Mouse (Mus musculus) liver, embryonic 14.5 days (tissue): ENCODE measurements around the gene Gm17387.

Experiments used
- CTCF ChIP-seq: IDR thresholded peaks from 2 replicates; pipeline ENCODE4 v1.5.1; 2016; ENCODE audit warnings: antibody characterized with exemption, low read depth, control low read depth
- EP300 ChIP-seq: IDR thresholded peaks from 2 replicates; pipeline ENCODE4 v1.6.1; 2016; ENCODE audit warnings: antibody characterized with exemption, low read depth

GRCm38 (mm10) chr7:141068351-141068750 lies 39.4 kb downstream of the Gm17387 start:
- TF ChIP-seq CTCF: no peak
- no peak for TF ChIP-seq EP300
